Mouse (Mus musculus) adrenal gland, adult 8-10 months (tissue): ENCODE data around the gene Rhox2a. TPM values are rescaled to one million over a fixed set of nuclear protein-coding genes. Genes with fewer than 3 reads are reported as not detected.
"Not testable (repeated sequence)": the region's sequence is repeated elsewhere in the genome, so short reads cannot be mapped to it uniquely, and the experiment has no call there.

ENCODE experiments used
- DNase-seq: peaks from one replicate; pipeline ENCODE4 v3.0.0; 2022
- total RNA-seq, 4 experiments: library from RNA; stranded (reverse); gene quantifications; 2 replicates each; pipeline ENCODE4 v1.2.4; 2022

Gene Rhox2a
- not detected for total RNA-seq

DNA sequence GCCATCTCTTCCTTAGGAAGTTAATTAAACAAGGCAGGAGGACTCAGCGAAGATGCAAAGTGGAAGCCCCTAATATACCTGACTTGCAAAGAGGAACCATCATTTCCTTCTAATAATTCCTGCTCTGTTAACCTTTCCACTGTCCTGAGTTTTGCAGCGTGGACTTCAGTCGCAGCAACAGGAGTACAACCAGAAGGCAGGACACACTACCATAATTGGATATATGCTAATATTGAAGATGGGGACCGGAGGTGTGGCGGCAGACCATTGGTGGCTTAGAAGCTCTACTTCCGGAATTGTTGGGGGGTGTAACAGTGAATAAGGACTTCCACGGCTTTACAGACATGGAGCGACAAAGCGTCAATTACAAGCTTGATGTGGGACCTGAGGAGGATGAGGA, at the start of gene Rhox2a:
TSS of gene Rhox2a (plus strand) at position 301 of the 400 bp plus-strand sequence.
- not testable (repeated sequence) for DNase-seq

GRCm38 (mm10) chrX:37198676-37199075, 46.1 kb upstream of the Rhox2a start:
- DNase-seq = no peak

DNA sequence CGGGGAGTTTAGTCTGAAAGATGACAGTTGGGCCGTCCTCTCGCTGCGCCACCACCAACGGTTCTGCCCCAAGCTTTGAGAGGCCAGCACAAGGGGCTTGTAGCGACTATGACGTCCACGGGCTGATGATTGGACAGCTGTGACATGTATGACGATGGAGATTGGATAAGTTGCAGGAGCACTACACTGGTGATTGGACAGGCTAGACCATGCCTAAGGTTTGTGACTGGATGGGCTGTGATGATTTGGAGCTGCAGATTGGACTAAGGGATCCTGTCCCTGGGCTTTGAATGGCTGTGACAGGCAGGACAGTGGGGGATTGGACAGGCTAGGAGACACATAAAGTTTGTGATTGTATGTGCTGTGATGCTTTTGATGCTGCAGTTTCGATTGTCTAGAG, 33.8 kb upstream of the Rhox2a start, which contains the start of gene Gm9:
TSS of gene Gm9 (minus strand) at position 101 of the 400 bp plus-strand sequence.
- no peak for DNase-seq

DNA sequence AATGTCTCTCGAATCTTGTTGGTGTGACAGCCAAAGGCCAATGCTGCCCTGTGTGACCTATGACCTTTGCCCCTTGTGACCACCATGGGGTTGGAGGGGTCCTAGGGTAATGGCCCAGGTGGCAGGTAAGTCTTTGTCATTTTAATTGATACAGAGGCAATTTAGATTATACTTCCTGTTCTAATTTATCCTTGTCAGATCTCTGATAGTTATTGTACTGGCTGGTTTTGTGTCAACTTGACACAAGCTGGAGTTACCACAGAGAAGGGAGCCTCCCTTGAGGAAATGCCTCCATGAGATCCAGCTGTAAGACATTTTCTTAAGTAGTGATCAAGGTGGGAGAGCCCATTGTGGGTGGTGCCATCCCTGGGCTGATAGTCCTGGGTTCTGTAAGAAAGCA, 22.6 kb upstream of the Rhox2a start, which contains the start of gene Rhox1:
TSS of gene Rhox1 (minus strand) at position 101 of the 400 bp plus-strand sequence.
- not testable (repeated sequence) for DNase-seq

DNA sequence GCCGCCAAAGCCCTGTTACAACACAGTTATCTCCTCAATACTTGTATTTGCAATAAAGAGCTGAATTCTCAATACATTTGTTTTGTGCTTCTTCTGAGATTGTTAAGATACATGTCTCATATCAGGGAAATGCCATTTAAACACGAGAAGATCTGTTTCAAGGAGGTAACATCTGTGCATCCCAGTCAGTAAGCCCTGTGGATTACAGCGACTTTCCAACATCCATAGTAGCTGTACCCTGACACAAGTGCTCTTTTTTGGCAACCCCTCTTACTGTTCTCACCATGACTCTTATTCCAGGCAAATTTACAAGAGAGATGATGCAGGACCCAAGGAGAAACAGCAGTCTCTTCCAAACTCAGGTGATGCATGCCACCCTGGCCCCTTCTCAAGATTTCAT, 4.8 kb downstream of the Rhox2a start, which contains the start of gene Rhox3a:
TSS of gene Rhox3a (plus strand) at position 301 of the 400 bp plus-strand sequence.
- DNase-seq = not testable (repeated sequence)

GRCm38 (mm10) chrX:37265038-37265437, 20.3 kb downstream of the Rhox2a start, which contains the start of gene Rhox4a:
Gene Rhox4a (plus strand): TSS chrX:37265338.
- not testable (repeated sequence) for DNase-seq

Other genes with a start within 250 kb of the Rhox2a start
- gene Sowahd, start 196.1 kb upstream of the Rhox2a start, total RNA-seq = 1 to 10 TPM in 2 of 4 experiments, under 1 TPM in 2; 0.63 to 5.0 (median 1.9) TPM
- 100 to 1,000 TPM; 509 to 573 (median 523) TPM for gene Rpl39, start 159.6 kb upstream of the Rhox2a start, total RNA-seq
- gene Upf3b, start 134.7 kb upstream of the Rhox2a start, total RNA-seq = 10 to 100 TPM; 14.7 to 27.6 (median 19.3) TPM
- 10 to 100 TPM; 13.3 to 19.1 (median 18.7) TPM for gene Nkap, start 118.2 kb upstream of the Rhox2a start, total RNA-seq
- gene Akap14, start 76.1 kb upstream of the Rhox2a start, total RNA-seq = not detected
- gene Ndufa1, start 53.8 kb upstream of the Rhox2a start, total RNA-seq = 100 to 1,000 TPM; 250 to 390 (median 291) TPM
- 1 to 10 TPM; 4.6 to 5.5 (median 5.3) TPM for gene Rnf113a1, start 53.7 kb upstream of the Rhox2a start, total RNA-seq
- gene Gm9, start 33.9 kb upstream of the Rhox2a start, total RNA-seq = not detected
- not detected for gene Rhox1, start 22.7 kb upstream of the Rhox2a start, total RNA-seq
- gene Rhox3a, start 4.9 kb downstream of the Rhox2a start, total RNA-seq = not detected
- not detected for gene Rhox4a, start 20.4 kb downstream of the Rhox2a start, total RNA-seq
- not detected for gene Rhox3a2, start 135.1 kb downstream of the Rhox2a start, total RNA-seq
- not detected for gene Rhox4a2, start 145.9 kb downstream of the Rhox2a start, total RNA-seq
- not detected for gene Rhox2b, start 167.1 kb downstream of the Rhox2a start, total RNA-seq
- gene Rhox4b, start 187.5 kb downstream of the Rhox2a start, total RNA-seq = not detected
- gene Rhox2c, start 208.7 kb downstream of the Rhox2a start, total RNA-seq = not detected
- gene Rhox3c, start 213.6 kb downstream of the Rhox2a start, total RNA-seq = not detected
- not detected for gene Rhox4c, start 235.4 kb downstream of the Rhox2a start, total RNA-seq
- not detected for gene Rhox2d, start 248.5 kb downstream of the Rhox2a start, total RNA-seq